Mouse (Mus musculus) kidney, embryonic 15.5 days (tissue): ENCODE data around the gene Kifc5b. TPM values are rescaled to one million over a fixed set of nuclear protein-coding genes. Genes with fewer than 3 reads are reported as not detected.
"Not testable (repeated sequence)": the region's sequence is repeated elsewhere in the genome, so short reads cannot be mapped to it uniquely, and the experiment has no call there.

ENCODE experiments used
- ATAC-seq: fragments of 200-750 bp; cut with Nextera tagmentation; replicated peaks from 2 replicates; pipeline ENCODE4 v1.8.0; 2017; ENCODE audit warnings: moderate TSS enrichment; ENCODE audit not compliant: low FRiP score
- H3K27ac ChIP-seq: fragments of 300-500 bp; sonication (generic); 2 replicates; pipeline ENCODE4 v1.5.1; 2015; ENCODE audit warnings: mild to moderate bottlenecking, inconsistent platforms
- H3K27me3 ChIP-seq: fragments of 300-500 bp; sonication (generic); 2 replicates; pipeline ENCODE4 v1.6.1; 2015; ENCODE audit warnings: inconsistent platforms
- H3K36me3 ChIP-seq: fragments of 300-500 bp; sonication (generic); 2 replicates; pipeline ENCODE4 v1.6.1; 2015; ENCODE audit warnings: inconsistent platforms
- H3K4me1 ChIP-seq: fragments of 300-500 bp; sonication (generic); 2 replicates; pipeline ENCODE4 v1.6.1; 2015; ENCODE audit warnings: inconsistent platforms
- H3K4me2 ChIP-seq: fragments of 300-500 bp; sonication (generic); 2 replicates; pipeline ENCODE4 v1.6.1; 2015; ENCODE audit warnings: moderate library complexity, mild to moderate bottlenecking, inconsistent platforms
- H3K4me3 ChIP-seq: fragments of 300-500 bp; sonication (generic); replicated peaks from 2 replicates; pipeline ENCODE4 v1.5.1; 2015; ENCODE audit warnings: mild to moderate bottlenecking, inconsistent platforms
- H3K9ac ChIP-seq: fragments of 300-500 bp; sonication (generic); 2 replicates; pipeline ENCODE4 v1.6.1; 2015; ENCODE audit warnings: mild to moderate bottlenecking, inconsistent platforms
- H3K9me3 ChIP-seq: fragments of 300-500 bp; sonication (generic); replicated peaks from 2 replicates; pipeline ENCODE4 v1.6.1; 2016; ENCODE audit warnings: inconsistent platforms
- WGBS: fragments of 180-500 bp; shearing (Covaris S2); methylation state at CpG from one replicate; pipeline ENCODE4 v1.1.7; 2015; ENCODE audit warnings: mixed read lengths; 5-methylcytosine and 5-hydroxymethylcytosine counted together
- polyA plus RNA-seq: library from polyadenylated mRNA; unstranded; fragments of >200 nt; fragmentation: Nextera tagmentation; extraction: Ambion mirVana; gene quantifications from 2 replicates; pipeline ENCODE4 v1.2.1, GENCODE M21; 2015

Kifc5b gene
- polyA plus RNA-seq, 1 experiment from 2014 or later, result 9.3 TPM

DNA sequence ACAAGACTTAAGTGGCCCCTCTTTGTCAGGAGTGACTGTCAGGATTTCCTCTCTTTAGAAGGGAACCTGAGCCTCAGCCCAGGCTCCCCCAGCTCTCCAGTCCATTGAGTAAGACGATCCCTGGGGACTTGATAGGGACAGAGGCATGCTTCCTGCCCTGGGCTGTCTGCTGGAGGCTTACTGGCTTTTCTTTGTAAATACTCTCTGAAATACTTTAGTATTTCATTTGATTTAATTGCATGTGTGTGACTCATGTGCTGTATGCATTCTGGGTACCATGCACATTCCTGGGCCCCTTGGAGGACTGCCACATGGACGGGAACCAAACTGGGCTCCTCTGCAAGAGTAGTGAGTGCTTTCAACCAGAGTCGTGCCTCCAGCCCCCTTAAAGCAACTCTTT lies 29.0 kb upstream of the Kifc5b start:
- peaks cover 33% of the 10 kb centered on the region for H3K4me1 ChIP-seq
- no peak overlapping the region for H3K4me3 ChIP-seq
- H3K9me3 ChIP-seq, result no peaks in the 10 kb centered on the region
- no peak for ATAC-seq
- no peak overlapping the region for H3K27ac ChIP-seq
- no peaks in the 10 kb centered on the region for H3K36me3 ChIP-seq
- peaks cover 36% of the 10 kb centered on the region for H3K27me3 ChIP-seq
- H3K9ac ChIP-seq, result no peak overlapping the region
- no peak overlapping the region for H3K4me2 ChIP-seq
- 24% methylated on average over 3 of the region's 3 CpGs for WGBS

- peak overlapping the region; percentile 15; the same call in 1 of the 2 replicates for H3K9ac ChIP-seq
- H3K27me3 ChIP-seq, result peaks cover 22% of the 10 kb centered on the region; the same call in 1 of the 2 replicates
- peak overlapping the region; percentile 38 for H3K4me2 ChIP-seq
- ATAC-seq, result 0 out of 2 replicates have a peak, but pooled peaks have one; percentile 12
- H3K4me1 ChIP-seq, result peaks cover 25% of the 10 kb centered on the region
- no peaks in the 10 kb centered on the region for H3K9me3 ChIP-seq
- WGBS, result 47% methylated on average over 16 of the region's 16 CpGs
- H3K36me3 ChIP-seq, result no peaks in the 10 kb centered on the region
- H3K4me3 ChIP-seq, result peak overlapping the region; percentile 13
- no peak overlapping the region for H3K27ac ChIP-seq
Measured at GRCm38 (mm10) chr17:26892635-26893375, 24.1 kb upstream of the Kifc5b start.

DNA sequence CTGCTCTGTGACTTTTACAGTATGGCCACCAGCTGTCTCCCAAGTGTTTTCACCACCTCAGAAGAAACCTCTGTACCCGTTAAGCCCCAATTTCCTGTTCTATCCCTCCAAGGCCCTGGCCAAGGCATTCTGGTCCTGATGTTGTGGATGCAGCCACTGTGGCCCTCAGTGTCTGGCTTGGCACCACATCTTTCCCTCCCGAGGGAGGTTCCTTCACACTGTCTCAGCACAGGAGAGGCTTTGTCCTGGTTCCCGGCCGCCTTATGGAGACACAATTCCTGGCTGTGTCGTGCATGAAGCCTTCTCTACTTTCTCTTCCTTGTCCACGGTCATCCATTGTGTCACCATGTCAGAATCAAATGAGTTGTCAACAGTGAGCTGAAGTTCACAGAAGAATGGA lies 23.4 kb upstream of the Kifc5b start:
- no peak overlapping the region for H3K9ac ChIP-seq
- 56% methylated on average over 6 of the region's 6 CpGs for WGBS
- H3K36me3 ChIP-seq, result no peaks in the 10 kb centered on the region
- no peak overlapping the region for H3K4me3 ChIP-seq
- no peak overlapping the region for H3K27ac ChIP-seq
- peaks cover 23% of the 10 kb centered on the region for H3K4me1 ChIP-seq
- no peaks in the 10 kb centered on the region for H3K9me3 ChIP-seq
- H3K4me2 ChIP-seq, result no peak overlapping the region
- H3K27me3 ChIP-seq, result peaks cover 22% of the 10 kb centered on the region; the same call in 1 of the 2 replicates
- ATAC-seq, result no peak

GRCm38 (mm10) chr17:26894342-26894741 lies 22.5 kb upstream of the Kifc5b start:
- Histone ChIP-seq H3K4me1 (peaks cover 23% of the 10 kb centered on the region), H3K9ac (no peak overlapping the region), H3K27ac (no peak overlapping the region), H3K36me3 (no peaks in the 10 kb centered on the region), H3K4me3 (no peak overlapping the region), H3K9me3 (no peaks in the 10 kb centered on the region), H3K27me3 (peaks cover 19% of the 10 kb centered on the region; the same call in 1 of the 2 replicates), H3K4me2 (no peak overlapping the region)
- ATAC-seq, result no peak
- 59% methylated on average over 6 of the region's 6 CpGs for WGBS

DNA sequence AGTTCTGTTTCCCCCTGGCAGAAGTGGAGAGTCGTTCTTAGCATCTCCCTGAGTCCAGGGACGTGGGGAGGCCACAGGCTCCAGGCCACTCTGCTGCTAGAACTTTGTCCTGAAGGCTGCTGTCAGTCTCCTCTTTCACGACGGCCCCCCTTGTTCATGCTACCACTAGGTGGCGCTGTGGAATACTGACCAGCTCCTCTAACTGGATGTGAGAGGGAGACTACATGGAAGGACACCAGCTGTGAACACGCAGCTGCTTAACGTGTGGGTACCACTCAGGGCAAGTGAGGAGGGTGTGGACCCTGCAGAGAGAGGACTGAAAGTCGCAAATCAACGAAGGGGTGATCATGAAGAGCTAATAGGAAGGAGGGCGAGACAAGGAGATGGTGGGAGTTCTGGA lies 21.3 kb upstream of the Kifc5b start:
- H3K4me3 ChIP-seq, result no peak overlapping the region
- no peak overlapping the region for H3K27ac ChIP-seq
- 14% methylated on average over 10 of the region's 10 CpGs for WGBS
- no peak overlapping the region for H3K4me2 ChIP-seq
- no peak for ATAC-seq
- H3K9me3 ChIP-seq, result no peaks in the 10 kb centered on the region
- H3K4me1 ChIP-seq, result peaks cover 23% of the 10 kb centered on the region
- no peak overlapping the region for H3K9ac ChIP-seq
- 0 out of 2 replicates have a peak, but pooled peaks cover 14% of the 10 kb centered on the region for H3K27me3 ChIP-seq
- no peaks in the 10 kb centered on the region for H3K36me3 ChIP-seq

GRCm38 (mm10) chr17:26900916-26901315 lies 16.0 kb upstream of the Kifc5b start:
- Histone ChIP-seq H3K9me3 (no peaks in the 10 kb centered on the region), H3K4me2 (no peak overlapping the region), H3K9ac (no peak overlapping the region), H3K27ac (no peak overlapping the region), H3K27me3 (0 out of 2 replicates have a peak, but pooled peaks cover 2% of the 10 kb centered on the region), H3K36me3 (no peaks in the 10 kb centered on the region), H3K4me3 (no peak overlapping the region), H3K4me1 (no peaks in the 10 kb centered on the region)
- no peak for ATAC-seq
- 77% methylated on average over 6 of the region's 6 CpGs for WGBS

- 55% methylated on average over 5 of the region's 5 CpGs for WGBS
Measured at GRCm38 (mm10) chr17:26904320-26904719, 12.6 kb upstream of the Kifc5b start.

DNA sequence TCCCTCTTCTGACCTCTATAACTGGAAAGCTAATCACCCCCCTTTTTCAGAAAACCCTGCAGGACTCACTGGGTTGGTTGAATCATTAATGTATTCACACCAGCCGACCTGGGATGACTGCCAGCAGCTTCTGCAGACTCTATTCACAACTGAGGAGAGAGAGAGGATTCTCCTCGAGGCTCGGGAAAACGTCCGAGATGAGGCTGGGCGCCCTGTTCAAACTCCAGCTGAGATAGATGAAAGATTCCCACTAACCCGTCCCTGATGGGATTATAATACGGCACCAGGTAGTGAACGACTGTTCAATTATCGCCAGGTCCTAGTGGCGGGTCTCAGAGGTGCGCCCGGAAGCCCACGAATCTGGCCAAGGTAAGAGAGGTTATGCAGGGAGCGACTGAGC lies 9.4 kb upstream of the Kifc5b start:
- H3K9me3 ChIP-seq, H3K4me2 ChIP-seq, ATAC-seq, H3K36me3 ChIP-seq, H3K4me1 ChIP-seq, H3K27ac ChIP-seq, H3K9ac ChIP-seq, H3K27me3 ChIP-seq, H3K4me3 ChIP-seq: not testable (repeated sequence)
- 90% methylated on average over 15 of the region's 15 CpGs for WGBS

More at GRCm38 (mm10) chr17:26904320-26904719, 12.6 kb upstream of the Kifc5b start:
- no peak for ATAC-seq
- no peaks in the 10 kb centered on the region for H3K27me3 ChIP-seq
- no peak overlapping the region for H3K4me3 ChIP-seq
- H3K4me2 ChIP-seq, result no peak overlapping the region
- H3K27ac ChIP-seq, result no peak overlapping the region
- no peaks in the 10 kb centered on the region for H3K4me1 ChIP-seq
- H3K9ac ChIP-seq, result no peak overlapping the region
- no peaks in the 10 kb centered on the region for H3K36me3 ChIP-seq
- no peaks in the 10 kb centered on the region for H3K9me3 ChIP-seq

DNA sequence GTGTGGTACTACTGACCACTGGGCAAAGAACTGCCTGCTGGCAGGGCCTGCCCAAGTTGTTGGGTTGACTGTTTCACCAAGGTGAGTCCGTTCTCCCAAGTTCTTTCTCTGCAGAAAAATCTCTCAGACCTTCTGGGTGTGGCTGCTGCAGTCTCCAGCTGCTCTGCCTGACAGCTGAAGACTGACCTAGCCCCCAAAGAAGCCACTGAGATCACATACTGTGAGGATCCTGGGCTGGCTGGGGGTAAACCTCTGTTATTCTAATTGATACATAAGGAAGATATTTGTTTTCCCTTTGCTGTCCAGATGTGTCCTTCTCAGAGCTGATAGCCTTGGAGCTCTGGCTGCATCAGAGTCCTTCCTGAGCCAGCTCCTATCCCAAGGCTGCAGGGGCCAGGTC lies 1.6 kb upstream of the Kifc5b start:
- no peak for ATAC-seq
- Histone ChIP-seq H3K27ac (no peak overlapping the region), H3K4me1 (peaks cover 15% of the 10 kb centered on the region), H3K27me3 (no peaks in the 10 kb centered on the region), H3K36me3 (0 out of 2 replicates have a peak, but pooled peaks cover 4% of the 10 kb centered on the region), H3K4me3 (no peak overlapping the region), H3K9me3 (no peaks in the 10 kb centered on the region), H3K9ac (no peak overlapping the region), H3K4me2 (no peak overlapping the region)
- 52% methylated on average over 1 of the region's 1 CpGs for WGBS

- under 1% methylated on average over 12 of the region's 12 CpGs for WGBS
- peak overlapping the region; percentile 85 for H3K27ac ChIP-seq
- peak overlapping the region; percentile 64 for H3K9ac ChIP-seq
- H3K4me1 ChIP-seq, result peaks cover 15% of the 10 kb centered on the region
- H3K27me3 ChIP-seq, ATAC-seq, H3K9me3 ChIP-seq: not testable (repeated sequence)
- H3K36me3 ChIP-seq, result peaks cover 14% of the 10 kb centered on the region
- peak overlapping the region; percentile 64 for H3K4me2 ChIP-seq
- H3K4me3 ChIP-seq, result peak overlapping the region; percentile 81
Measured at GRCm38 (mm10) chr17:26917560-26917959, 669 bp downstream of the Kifc5b start.

DNA sequence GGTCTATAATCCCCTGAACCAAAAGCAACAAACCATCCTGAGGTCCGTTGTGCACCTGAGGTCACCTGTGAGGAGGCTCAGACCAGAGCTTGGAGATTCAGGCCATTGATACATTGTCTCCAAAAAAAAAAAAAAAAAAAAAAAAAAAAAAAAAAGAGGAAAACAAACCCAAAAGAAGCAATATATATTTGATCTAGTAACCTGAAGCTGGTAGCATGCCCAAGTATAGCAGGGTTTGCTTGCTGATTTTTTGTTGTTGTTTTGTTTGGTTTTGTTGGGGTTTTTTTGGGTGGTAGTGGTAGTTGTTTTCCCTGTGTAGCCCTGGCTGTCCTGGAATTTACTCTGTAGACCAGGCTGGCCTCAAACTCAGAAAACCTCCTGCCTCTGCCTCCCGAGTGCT lies 1.5 kb downstream of the Kifc5b start:
- peak overlapping the region; percentile 31; the same call in 1 of the 2 replicates for H3K9ac ChIP-seq
- WGBS, result 81% methylated on average over 2 of the region's 2 CpGs
- ATAC-seq, result no peak

DNA sequence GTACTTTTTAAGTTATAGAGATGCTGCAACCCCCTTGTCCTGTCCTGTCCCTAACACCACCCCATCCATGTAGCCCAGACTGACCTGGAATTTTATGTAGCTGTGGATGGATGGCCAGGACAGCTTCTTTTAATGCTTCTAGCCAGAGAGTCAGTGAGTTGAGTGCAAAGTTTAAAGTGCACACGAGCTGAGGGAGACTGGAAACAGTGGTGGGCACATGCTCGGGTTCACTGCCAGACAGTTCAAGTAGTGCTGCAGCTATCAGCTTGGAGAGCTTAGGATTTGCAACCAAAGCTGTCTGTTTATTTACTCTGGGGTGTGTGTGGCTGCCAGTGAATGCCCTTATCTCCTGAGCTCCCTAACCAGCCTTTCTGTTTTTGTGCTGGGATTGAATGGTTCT lies 2.6 kb downstream of the Kifc5b start:
- Histone ChIP-seq H3K4me1 (peaks cover 15% of the 10 kb centered on the region), H3K36me3 (peaks cover 24% of the 10 kb centered on the region)
- not testable (repeated sequence) for H3K9me3 ChIP-seq, H3K4me2 ChIP-seq, H3K9ac ChIP-seq, H3K4me3 ChIP-seq, H3K27ac ChIP-seq, H3K27me3 ChIP-seq, ATAC-seq
- WGBS, result 85% methylated on average over 2 of the region's 2 CpGs

More for the DNA sequence above, 1.5 kb downstream of the Kifc5b start:
- Histone ChIP-seq H3K4me1 (peaks cover 15% of the 10 kb centered on the region), H3K4me3 (peak overlapping the region; percentile 81), H3K4me2 (peak overlapping the region; percentile 64), H3K27me3 (no peaks in the 10 kb centered on the region), H3K36me3 (peaks cover 17% of the 10 kb centered on the region), H3K27ac (no peak overlapping the region), H3K9me3 (no peaks in the 10 kb centered on the region)
